Mouse (Mus musculus) ES-Bruce4 (cell line): ENCODE measurements at regions not wholly inside any gene's neighbourhood (a gene's known extent, or its start where the extent isn't known, plus 50 kb on each side); places are given as distances from the start of the nearest gene placed in this dataset.

Source experiments
- H3K27ac ChIP-seq: 2 replicates; pipeline ENCODE4 v1.5.1; 2012; ENCODE audit warnings: low read length, inconsistent platforms; ENCODE audit not compliant: insufficient read depth
- H3K27me3 ChIP-seq: 2 replicates; pipeline ENCODE4 v1.6.1; 2012; ENCODE audit warnings: mild to moderate bottlenecking, low read length, inconsistent platforms; ENCODE audit not compliant: control insufficient read depth, poor library complexity, insufficient read depth, severe bottlenecking
- H3K36me3 ChIP-seq: 2 replicates; pipeline ENCODE4 v1.6.1; 2012; ENCODE audit warnings: inconsistent platforms, mild to moderate bottlenecking, low read length, moderate library complexity; ENCODE audit not compliant: control insufficient read depth, poor library complexity, insufficient read depth, severe bottlenecking
- H3K4me1 ChIP-seq: one replicate; pipeline ENCODE4 v1.8.1; 2011; ENCODE audit warnings: low read length; ENCODE audit not compliant: control insufficient read depth, insufficient read depth
- H3K4me3 ChIP-seq: 2 replicates; pipeline ENCODE4 v1.5.1; 2011; ENCODE audit warnings: low read depth, mild to moderate bottlenecking, low read length
- H3K9ac ChIP-seq: 2 replicates; pipeline ENCODE4 v1.6.1; 2012; ENCODE audit warnings: low read depth, mild to moderate bottlenecking, inconsistent platforms; ENCODE audit not compliant: poor library complexity, severe bottlenecking
- H3K9me3 ChIP-seq: replicated peaks from 2 replicates; pipeline ENCODE4 v1.6.1; 2012; ENCODE audit warnings: mild to moderate bottlenecking, low read length, inconsistent platforms; ENCODE audit not compliant: control insufficient read depth, poor library complexity, insufficient read depth, severe bottlenecking
- CTCF ChIP-seq: IDR thresholded peaks from one replicate; pipeline ENCODE4 v1.8.1; 2011; ENCODE audit warnings: low read depth, low read length
- EP300 ChIP-seq: IDR thresholded peaks from 2 replicates; pipeline ENCODE4 v1.6.1; 2011; ENCODE audit warnings: low read depth, low read length; ENCODE audit not compliant: insufficient read depth
- POLR2A ChIP-seq: IDR thresholded peaks from one replicate; pipeline ENCODE4 v1.8.1; 2011; ENCODE audit warnings: low read length; ENCODE audit not compliant: insufficient read depth

- Histone ChIP-seq H3K9ac (no peak overlapping the region), H3K27me3 (no peaks in the 10 kb centered on the region), H3K4me3 (no peak overlapping the region), H3K4me1 (no peaks in the 10 kb centered on the region), H3K9me3 (peaks cover 3% of the 10 kb centered on the region; the same call in 1 of the 2 replicates), H3K36me3 (no peaks in the 10 kb centered on the region), H3K27ac (no peak overlapping the region)
- TF ChIP-seq CTCF: no peak
- TF ChIP-seq POLR2A: no peak
- no peak for TF ChIP-seq EP300
Observed at GRCm38 (mm10) chr2:169493609-169494275, 93.8 kb downstream of the Gm11011 start.

GRCm38 (mm10) chr2:169483934-169484333 lies 103.6 kb downstream of the Gm11011 start:
- no peaks in the 10 kb centered on the region for H3K4me1 ChIP-seq
- no peaks in the 10 kb centered on the region; the same call in 1 of the 2 replicates for H3K27me3 ChIP-seq
- H3K27ac ChIP-seq: no peak overlapping the region
- no peak for TF ChIP-seq CTCF
- no peak for TF ChIP-seq POLR2A
- TF ChIP-seq EP300: no peak
- H3K9ac ChIP-seq: no peak overlapping the region
- H3K9me3 ChIP-seq: no peaks in the 10 kb centered on the region
- no peak overlapping the region for H3K4me3 ChIP-seq
- H3K36me3 ChIP-seq: no peaks in the 10 kb centered on the region

- H3K9ac ChIP-seq: no peak overlapping the region
- H3K4me1 ChIP-seq: no peaks in the 10 kb centered on the region
- no peak overlapping the region for H3K4me3 ChIP-seq
- no peaks in the 10 kb centered on the region for H3K9me3 ChIP-seq
- H3K27ac ChIP-seq: no peak overlapping the region
- H3K36me3 ChIP-seq: no peaks in the 10 kb centered on the region
- no peaks in the 10 kb centered on the region; the same call in 1 of the 2 replicates for H3K27me3 ChIP-seq
- TF ChIP-seq CTCF: no peak
- no peak for TF ChIP-seq POLR2A
- TF ChIP-seq EP300: no peak
Observed at GRCm38 (mm10) chr2:169481731-169482465, 105.6 kb downstream of the Gm11011 start.

DNA sequence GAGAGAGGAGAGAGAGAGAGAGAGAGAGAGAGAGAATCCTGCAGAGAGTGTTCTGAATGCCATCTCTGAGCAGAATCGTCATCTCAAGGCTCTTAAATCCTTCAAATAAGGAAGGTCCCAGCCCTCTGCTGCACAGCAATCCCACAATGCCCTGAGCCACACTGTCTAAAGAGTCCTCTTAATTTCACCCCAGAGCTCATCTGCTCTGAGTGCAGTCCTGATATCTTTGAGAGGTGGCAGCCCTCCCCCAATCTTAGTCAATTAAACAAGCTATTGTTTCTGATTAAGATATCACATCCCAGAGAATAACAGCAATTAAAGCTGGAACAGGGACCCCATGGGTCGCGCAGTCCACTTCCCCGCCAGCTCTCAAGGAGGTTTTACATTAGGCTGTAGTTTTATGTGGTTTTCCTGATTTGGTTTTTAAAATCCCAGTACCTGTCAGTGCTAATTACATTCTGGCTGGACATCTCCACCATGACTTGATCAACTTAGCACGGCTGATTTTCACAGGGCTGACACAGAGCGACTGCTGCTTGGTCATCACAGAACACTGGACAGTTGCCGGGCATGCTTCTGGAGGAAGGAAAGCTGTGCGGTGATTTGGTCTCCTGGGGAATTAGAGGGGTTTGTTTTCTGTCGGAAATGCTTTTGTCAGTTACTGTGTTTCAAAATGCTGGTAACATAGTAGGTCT lies 113.0 kb downstream of the Gm11011 start:
- H3K4me1 ChIP-seq: no peaks in the 10 kb centered on the region
- no peaks in the 10 kb centered on the region for H3K27me3 ChIP-seq
- no peak for TF ChIP-seq EP300
- no peak for TF ChIP-seq CTCF
- no peak for TF ChIP-seq POLR2A
- no peak overlapping the region for H3K4me3 ChIP-seq
- H3K27ac ChIP-seq: no peak overlapping the region
- H3K36me3 ChIP-seq: no peaks in the 10 kb centered on the region
- H3K9me3 ChIP-seq: no peaks in the 10 kb centered on the region
- no peak overlapping the region for H3K9ac ChIP-seq

DNA sequence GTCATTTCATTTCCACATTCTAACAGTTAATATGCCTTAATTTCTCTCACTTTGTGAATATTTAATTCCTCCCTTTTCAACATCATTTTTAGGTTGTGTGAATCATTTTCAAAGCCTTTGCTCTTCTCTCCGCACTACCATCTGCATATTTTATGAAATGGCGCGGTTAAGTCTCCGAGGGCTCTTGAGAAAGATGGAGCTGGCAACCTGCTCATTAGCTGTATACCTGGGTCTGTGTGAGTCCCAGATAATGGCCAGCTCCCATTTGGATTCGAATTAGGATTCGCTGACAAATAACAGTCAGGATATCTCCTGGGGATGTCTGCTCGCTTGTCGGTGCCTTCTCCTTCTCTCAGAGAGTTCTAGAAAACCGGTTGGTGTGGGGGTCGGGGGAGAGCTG lies 118.0 kb downstream of the Gm11011 start:
- H3K4me1 ChIP-seq: no peaks in the 10 kb centered on the region
- TF ChIP-seq CTCF (no peak), EP300 (no peak), POLR2A (no peak)
- H3K9ac ChIP-seq: no peak overlapping the region
- H3K27ac ChIP-seq: no peak overlapping the region
- no peaks in the 10 kb centered on the region for H3K9me3 ChIP-seq
- H3K4me3 ChIP-seq: no peak overlapping the region
- H3K27me3 ChIP-seq: no peaks in the 10 kb centered on the region
- no peaks in the 10 kb centered on the region for H3K36me3 ChIP-seq
